Mouse (Mus musculus) liver, adult 2 months (tissue): ENCODE measurements around the gene E2f4.

ENCODE experiments used
- CTCF ChIP-seq: fragments of 200-500 bp; IDR thresholded peaks from 2 replicates; pipeline ENCODE4 v1.5.1; 2011; ENCODE audit warnings: low read depth, low read length, control low read depth
- POLR2A ChIP-seq: fragments of 200-500 bp; IDR thresholded peaks from 2 replicates; pipeline ENCODE4 v1.6.1; 2011; ENCODE audit warnings: low read length, control low read depth; ENCODE audit not compliant: insufficient read depth; ENCODE audit errors: extremely low read depth

DNA sequence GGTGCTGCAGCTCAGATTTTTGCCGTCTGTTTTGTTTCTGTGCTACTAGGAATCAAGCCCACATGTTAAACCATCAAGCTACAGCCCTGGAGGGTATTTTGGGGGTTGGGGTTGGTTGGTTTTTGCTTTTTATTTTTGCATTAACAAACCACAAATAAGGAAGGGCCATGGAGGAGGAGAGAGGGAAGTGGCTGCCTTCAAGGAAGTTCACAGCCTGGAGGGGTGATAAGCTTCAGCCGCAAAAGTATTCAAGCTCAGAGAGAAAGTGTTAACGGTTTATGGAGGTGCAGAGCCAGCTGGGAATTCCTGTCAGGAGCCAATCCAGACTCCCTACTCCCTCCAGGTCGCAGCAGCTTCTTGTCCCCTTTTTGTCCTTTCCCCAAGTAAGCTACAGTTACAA, 41.5 kb downstream of the E2f4 start:
- TF ChIP-seq CTCF (no peak), POLR2A (no peak)
